Mouse (Mus musculus) spleen, postnatal 4 days (tissue): ENCODE results near the gene Bahd1.

Experiments
- DNase-seq, 2 experiments: peaks; one replicate each; pipeline ENCODE4 v3.0.0; 2022; ENCODE audit warnings: low spot score in 2 of 2

Gene Bahd1

DNA sequence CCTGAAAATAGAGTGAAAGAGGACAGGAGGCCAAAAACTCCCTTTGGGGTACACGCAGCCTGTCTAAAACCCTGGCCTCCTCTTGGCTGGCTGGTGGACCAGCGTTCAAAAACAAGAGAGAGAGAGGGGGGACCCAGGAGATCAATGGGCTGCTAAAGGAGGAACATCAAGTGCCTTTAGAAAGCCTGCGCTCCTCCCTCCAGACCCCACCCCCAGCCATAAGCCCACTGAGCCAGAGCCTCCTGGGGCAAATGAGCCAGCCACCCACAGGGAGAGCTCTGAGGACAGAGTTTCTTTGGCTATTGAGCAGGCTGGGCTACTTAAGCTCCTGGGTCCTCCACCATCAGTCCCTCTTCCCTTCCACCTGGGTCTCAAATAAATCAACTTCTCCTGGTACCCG is 1.4 kb upstream of the Bahd1 start:
- DNase-seq: no peak

DNA sequence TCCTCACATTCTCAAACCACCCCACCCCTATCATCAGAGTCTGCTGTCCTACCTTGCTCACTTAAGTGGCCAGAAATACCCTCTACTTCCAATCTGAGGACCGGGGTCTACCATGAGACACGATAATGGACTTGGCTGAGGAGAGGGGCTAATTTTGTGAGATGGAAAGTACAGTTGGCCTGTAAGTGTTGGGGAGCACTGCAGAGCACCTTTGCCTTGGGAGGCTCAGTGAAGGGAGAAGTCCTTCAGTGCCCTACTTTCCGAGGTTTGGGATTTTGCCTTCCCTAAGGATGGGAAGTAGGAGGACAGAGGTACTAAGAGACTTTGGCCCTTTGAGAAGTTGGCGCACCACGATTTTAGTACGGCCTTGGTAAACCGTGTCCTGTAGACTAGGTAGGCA is 871 bp upstream of the Bahd1 start:
- no peak for DNase-seq

DNA sequence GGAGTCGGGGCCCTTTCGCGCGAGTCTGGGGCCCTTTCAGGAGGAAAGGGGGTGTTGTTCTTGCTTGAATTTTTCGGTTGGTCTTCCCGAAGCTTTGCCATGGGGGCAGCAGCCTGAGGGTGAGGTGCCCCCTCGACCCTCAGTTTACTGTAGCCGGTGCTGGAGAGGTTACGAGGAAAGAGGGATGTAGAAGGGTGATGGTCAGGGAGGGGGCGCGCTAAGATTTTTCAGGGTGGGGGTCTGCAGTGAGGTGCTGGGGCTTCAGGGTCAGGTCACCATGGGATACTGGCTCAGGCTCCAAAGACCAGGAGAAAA is 606 bp downstream of the Bahd1 start:
- no peak for DNase-seq

DNA sequence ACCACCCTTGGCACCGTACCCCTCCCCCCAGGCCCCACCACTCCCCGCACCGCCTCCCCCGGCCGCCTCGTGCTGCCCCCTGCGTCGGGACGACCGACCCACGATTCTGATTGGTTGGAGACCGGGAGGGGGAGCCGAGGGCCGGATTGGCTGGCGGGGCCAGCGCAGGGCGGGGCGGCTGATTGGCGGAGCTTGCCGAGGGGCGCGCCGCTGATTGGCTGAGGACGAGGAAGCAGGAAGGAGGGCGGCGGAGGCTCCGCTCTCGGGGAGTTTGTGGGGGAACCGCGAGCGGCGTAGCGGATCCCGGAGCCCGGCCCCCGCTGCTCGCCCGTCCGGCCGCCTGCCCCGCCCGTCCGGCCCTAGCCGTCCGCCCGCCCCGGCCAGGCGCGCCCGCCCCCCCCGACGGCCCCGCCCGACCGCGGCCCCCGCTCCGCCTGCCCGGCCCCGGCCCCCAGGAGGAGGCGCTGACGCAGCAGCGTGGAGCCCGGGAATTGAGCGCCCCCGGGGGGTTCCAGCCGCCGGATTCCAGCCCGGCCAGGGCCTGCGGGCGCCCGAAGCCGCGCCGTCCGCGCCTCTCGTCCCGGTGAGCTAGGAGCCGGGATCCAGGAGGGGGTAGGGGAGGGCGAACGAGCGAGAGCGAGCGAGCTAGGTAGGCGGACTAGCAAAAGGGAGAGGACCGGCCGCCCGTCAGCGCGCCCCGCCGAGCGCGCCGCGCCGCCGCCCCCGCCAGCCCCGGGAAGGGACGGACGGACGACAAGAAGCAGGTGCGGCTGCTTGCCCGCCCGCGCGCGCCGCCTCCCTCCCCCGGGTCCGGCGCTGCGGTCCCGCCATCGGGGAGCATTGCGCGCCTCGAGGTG is 1.2 kb downstream of the Bahd1 start:
- DNase-seq: peak; percentile 97 to 98

DNA sequence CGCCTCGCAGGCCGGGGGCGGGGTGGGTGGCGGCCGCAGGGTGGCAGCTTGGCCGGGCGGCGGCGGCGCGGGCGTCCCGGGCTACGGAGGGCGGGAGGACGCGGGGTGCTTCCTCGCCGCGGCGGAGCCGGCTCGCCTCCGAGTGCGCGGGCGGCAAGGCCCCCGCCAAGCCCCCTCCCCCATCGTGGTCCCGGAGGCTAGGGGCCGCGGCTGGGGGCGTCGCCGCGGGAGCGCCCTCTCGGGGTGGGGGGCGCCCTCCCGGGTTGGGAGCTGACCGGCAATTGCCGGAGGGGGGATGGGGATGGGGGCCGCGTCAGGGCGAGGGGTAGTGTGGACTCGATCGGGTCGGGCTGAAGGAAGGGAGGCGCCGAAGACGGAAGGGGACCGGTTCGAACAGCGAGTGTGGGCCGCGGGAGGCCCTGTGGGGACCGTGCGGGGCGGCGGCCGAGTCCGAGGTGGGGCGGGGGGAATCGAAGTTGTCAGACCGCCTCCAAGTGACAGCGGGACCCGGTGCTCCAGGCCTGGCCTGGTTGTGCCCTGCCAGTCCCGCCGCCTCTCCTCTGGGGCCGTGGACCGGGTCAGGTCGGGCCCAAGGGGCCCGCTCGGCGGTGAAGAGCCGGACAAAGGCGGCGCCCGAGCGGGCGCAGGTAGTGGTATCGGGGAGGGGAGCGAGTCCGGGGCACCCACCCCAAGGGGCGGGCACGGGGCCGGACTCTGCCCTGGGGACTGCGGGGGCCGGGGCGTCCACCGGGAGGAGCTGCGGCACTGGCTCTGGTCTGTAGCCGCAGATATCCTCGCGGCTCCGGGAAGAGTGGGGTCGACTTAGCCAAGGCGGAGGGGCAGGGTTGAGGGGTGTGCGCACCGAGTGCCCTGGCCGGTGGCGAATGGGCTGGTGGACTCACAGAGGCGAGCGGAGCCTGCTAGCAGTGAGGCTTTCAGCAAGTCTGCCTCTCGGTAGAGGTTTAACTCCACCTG is 2.2 kb downstream of the Bahd1 start:
- peak; percentile 51 to 85 for DNase-seq

DNA sequence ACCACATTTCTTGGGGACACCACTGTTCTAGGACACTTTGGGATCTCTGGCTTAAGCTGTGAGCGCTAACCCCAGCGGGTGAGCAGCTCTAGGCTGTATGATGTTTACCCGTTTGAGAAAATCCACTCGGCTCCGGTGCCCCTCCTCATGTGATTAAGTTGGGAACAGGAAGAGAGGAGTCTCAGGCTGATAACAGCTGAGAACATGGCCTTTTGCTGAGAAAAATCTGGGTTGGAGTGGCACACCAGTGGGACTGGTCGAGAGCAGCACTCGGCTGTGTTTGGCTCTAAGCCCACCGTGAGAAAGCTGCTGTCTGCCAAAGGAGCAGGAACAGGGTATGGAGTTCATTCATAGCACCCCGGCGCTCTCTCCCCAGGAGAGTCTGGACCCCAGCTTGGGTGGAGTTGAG is 3.2 kb downstream of the Bahd1 start:
- no peak for DNase-seq

DNA sequence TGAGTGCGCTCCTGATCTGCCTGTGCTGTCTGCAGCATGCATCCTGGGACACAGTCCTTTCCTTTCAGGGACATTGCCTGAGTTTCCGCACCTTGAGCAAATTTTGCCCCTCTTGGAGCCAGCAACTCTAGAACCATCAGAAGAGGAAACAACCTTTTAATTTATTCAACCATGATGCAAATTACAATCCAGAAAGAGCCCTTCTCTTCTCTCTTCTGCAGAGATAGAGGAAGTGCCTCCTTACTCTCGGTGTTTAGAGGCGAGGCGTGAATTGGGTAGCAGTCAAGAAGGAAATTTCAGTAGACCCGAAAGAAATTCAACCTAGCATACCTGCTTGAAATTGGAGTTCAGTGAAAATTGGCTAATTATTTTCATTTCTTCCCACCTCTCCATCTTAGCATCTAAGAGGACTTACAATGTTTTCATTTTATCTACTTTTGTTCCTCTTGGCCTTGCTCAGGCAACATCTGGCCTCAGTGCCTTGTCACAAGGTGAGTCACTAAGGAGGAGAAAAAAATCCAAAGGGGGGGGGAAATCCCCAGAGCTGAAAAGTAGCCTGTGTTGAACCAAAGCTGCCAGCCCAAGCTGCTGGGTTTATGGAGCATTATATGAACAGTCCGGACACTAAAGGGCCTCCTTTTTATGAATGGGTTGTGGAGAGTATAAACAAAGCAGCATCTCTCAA is 5.4 kb downstream of the Bahd1 start:
- DNase-seq: no peak

DNA sequence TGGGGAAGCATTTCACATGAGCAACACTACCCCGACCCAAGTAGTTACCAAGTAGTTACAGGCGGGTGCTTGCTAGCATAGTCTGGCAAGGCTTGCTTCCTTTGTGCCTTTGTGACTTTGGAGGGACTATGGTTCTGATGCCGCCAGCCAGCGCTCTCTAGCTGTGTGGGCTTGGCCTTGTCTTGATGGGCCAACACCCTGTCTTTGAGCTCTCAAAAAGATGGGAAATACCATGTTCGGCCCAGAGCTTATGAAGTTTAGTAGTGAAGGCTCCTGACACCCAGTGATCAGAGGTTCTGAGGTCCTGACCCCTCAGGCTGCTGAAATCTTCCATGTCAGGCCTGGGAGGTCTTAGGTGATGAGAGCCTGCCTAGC is 5.9 kb downstream of the Bahd1 start:
- DNase-seq: no peak

DNA sequence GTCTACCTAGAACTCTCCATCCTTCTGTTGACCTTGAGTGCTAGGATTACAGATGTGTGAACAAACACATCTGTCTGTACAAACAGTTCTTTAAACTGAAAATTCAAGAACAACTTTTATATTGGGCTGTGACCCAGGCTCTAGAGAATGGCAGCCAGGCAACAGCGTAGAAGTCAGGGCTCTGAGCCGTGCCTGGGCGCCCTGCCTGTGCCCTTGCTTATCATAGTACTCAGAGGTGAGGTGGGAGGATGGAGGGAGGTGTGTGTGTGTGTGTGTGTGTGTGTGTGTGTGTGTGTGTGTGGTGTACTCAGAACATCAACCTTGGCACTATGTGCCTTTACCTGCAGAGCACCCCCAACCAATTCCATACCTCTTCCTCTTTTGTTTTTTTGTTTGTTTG is 7.6 kb downstream of the Bahd1 start:
- no peak for DNase-seq

DNA sequence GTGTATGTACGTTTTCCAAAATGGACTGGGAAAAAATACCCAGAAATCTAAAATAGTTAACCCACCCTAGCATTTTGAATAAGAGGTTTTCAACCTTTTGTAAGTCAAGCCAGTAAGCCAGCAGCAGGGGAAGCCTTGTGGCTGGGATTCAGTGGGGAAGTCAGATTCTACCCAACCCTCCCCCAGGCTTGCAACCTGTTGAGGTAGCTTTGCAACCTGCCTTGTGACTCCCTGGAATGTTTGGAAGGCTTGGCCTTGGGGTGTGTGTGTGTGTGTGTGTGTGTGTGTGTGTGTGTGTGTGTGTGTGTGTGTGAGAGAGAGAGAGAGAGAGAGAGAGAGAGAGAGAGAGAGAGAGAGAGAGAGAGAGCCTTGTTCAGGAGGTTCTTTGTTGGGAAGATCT is 9.0 kb downstream of the Bahd1 start:
- DNase-seq: no peak

DNA sequence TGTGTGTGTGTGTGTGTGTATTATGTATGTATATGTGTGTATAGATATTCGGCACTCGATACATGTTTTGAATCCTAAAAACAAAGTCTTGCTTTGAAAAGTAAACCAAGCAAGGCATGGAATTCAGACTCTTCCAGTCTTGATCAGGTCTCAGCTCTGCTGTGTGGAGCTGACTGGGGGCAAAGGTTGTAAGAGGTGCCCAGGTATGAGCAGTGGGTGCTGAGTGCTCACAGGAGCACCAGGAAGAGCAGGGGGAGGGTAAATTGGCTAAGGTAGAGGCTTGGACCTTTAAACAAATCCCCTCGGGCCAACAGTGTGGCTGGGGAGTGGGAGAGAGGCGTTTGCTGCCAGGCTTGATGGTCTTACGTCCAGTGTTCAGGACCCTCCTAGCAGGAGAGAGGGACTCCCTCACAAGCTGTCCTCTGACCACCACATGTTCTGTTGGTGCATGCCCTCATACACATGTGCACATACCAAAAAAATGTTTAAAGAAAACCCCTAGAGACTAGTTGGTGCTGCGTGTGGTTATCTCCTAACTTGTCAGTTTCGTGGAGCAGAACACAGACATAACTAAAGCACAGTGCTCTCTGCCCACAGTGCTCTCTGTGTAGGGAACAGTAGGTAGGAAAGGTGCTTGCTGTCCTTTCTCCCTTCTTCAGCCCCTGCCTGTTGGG is 10.6 kb downstream of the Bahd1 start:
- no peak for DNase-seq

DNA sequence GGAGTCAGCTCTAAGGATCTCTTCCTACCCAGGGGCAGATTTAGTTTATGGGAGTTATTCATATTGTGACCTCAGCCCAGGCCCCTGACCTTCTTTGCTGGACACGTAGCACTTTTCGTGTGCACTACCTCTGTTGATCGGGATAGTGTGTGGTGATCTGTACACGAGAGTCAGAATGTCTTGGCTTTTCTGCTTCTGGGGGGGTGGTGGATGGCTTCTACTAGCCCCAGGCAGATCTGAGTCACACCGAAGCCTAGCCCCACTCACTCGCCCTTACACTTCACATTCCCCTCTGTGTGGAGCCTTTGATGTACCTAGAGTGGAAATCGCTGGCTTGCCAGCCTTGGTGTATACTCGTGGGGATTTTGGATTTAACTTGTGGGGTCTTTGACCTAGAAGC is 12.5 kb downstream of the Bahd1 start:
- DNase-seq: no peak

DNA sequence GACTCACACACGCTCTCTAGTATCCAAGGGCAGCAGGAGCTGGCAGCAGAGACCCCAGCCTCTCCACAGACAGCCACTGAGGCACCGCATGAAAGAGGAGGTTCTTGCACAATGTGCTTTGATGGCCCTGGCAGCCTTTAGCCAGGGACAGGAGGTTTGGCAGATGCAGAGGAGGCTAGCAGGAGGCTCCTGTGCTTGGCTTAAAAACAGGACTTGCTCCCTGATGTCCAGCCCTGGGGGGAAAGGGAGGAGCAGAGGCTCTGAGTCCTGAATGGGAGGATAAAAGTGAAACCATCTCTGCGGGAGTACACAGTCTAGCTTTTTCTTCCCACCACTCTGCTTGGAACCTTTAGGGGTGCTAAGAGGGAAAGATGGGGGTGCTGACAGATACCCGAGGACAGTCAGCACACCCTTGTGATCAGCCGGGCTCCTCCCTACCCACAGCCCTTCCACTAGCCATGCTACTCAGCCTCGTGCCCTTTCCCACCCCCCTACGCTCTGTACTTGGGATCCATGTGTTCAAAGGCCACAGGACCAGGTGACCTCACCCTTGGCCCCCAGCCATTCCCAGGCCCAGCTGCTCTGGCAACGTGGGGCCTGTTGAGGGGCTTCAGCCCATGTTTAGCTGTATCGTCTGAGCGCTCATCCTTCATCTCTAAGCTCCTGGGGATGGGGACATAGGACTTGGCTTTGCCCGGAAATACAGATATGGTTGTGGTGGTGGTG is 13.5 kb downstream of the Bahd1 start:
- no peak for DNase-seq

DNA sequence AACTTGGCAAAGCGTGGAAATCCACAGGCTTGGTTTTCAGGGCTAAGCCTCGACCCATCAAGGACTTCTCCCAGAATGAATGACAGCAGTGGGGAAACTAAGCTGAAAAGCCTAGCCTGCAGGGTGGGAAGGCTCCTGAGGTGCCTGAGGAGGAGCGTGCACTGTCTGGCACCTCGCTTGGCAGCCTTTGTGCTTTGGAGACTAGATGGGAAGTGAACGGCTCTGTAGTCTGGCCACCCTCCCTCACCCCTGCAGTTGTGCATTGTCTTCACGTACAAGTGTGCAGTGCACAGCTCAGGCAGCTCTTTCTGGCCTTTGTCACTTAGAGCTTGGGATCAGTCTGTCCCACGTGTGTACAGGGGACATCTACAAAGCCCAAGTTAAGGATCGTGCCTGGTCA is 14.5 kb downstream of the Bahd1 start:
- DNase-seq: no peak

DNA sequence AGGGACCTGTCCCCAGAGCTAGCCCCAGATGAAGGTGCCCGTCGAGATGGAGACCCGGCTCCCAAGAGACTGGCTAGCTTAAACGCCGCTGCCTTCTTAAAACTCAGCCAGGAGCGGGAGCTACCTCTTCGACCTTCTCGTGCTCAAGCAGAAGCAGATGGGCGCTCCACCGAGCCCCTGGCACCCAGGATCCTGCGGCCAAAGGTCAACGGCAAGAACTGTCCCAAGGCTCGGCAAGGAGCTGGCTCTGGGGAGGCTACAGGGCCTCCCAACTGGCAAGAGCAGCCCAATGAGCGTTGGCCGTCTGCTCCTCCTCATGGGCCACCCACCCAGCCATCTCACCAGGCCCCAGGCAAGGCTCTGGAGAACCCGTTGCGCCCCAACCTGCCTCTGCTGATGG is 16.3 kb downstream of the Bahd1 start:
- no peak for DNase-seq

DNA sequence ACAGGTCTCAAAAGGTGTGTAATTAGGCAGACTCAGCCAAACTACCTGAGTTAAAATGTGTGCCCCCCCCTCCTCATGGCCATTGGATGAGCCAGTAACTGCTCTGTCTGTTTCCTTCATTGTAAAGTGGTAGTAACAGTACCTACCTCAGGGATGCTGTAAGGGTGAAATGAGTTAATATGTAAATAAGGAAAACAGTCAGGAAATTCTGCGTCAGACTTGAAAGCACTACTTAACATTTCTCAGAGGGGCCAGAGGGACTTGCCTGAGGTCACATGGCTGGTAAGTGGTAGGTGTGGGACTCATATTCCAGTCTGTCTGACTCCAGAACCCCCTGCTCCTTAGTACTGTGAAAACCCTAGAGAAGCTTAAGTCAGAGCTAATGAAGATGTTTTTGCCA is 18.4 kb downstream of the Bahd1 start:
- no peak for DNase-seq

DNA sequence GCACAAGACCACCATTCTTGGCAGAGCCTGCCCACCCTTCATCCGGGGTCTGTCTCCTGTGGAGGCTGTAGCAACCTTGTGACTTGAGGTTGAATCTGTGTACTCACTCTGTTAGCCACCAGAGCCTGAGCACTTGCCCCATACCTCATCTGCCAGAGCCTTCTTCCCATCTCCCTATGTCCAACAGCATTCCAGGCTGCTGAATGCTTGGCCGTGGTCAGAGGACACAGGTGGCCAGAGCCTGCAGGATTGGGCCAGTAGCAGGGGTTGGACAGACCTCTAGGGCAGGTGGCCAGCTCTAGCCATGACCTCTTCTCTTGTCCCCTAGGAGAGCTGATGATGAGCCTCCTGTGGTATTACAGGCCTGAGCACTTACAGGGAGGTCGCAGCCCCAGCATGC is 20.3 kb downstream of the Bahd1 start:
- no peak for DNase-seq

DNA sequence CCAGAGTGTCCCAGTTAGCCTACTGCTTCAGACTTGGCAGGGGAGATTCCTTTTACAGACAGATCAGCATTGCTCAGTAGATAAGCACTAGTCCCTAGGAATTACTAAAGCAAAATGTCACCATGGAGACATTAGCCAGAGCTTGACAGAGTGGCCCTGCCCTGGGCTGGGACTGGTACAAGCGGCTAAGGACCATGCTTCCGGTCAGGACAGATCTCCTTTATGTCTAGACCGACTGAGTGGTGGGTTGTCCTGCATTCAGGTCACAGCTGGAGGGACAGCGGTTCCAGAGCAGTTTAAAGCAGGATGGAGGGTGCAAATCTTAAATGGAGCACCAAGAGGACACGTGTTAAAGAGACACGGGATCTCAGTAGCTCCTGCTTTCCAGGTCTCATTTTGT is 25.8 kb downstream of the Bahd1 start:
- DNase-seq: no peak

DNA sequence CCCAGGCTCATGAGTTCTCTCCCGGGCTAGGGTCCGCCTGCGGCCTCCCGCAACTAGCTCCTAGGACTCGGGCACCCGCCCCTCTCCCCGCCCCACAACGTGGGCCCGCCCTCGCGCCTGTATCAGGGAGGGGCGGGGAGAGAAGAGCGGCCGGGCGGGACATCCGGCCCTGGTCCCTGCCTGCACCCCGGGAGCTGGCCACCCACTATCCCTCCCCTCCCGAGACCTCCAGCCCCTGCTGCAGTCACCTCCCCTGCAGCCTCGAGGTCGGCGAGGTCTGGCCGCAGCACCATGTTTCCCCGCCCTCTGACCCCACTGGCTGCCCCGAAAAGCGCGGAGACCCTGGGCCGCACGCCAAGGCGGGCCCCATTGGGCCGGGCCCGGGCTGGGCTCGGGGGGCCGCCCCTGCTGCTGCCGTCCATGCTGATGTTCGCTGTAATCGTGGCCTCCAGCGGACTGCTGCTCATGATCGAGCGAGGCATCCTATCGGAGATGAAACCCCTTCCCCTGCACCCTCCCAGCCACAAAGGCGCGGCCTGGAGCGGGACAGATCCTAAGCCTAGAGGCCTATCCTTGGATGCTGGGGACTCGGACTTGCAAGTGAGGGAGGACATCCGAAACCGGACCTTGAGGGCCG is 26.3 kb downstream of the Bahd1 start, which contains the start of gene Chst14:
Gene Chst14, plus strand, starts transcription at position 136 of the 637 bp plus-strand sequence.
- DNase-seq: peak; percentile 73 to 87

DNA sequence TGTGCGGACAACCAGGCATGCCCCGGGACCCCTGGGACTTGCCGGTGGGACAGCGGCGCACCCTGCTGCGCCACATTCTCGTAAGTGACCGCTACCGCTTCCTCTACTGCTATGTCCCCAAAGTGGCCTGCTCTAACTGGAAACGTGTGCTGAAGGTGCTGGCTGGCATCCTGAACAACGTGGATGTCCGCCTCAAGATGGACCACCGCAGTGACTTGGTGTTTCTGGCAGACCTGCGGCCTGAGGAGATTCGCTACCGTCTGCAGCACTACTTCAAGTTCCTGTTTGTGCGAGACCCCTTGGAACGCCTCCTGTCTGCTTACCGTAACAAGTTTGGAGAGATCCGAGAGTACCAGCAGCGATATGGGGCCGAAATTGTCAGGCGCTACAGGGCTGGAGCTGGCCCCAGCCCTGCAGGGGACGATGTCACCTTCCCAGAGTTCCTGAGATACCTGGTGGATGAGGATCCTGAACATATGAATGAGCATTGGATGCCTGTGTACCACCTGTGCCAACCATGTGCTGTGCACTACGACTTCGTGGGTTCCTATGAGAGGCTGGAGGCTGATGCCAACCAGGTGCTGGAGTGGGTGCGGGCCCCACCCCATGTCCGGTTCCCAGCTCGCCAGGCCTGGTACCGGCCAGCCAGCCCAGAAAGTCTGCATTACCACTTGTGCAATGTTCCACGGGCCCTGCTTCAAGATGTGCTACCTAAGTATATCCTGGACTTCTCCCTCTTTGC is 27.0 kb downstream of the Bahd1 start:
- DNase-seq: no peak
